Mouse (Mus musculus): ENCODE results near the gene BC017158. TPM values are rescaled to one million over a fixed set of nuclear protein-coding genes. Genes with fewer than 3 reads are reported as not detected.

BC017158 gene
- polyA plus RNA-seq, 1 experiment, result 29.4 TPM

GRCm38 (mm10) chr7:128297291-128297616 is 716 bp downstream of the BC017158 start:
- no peak for TF ChIP-seq CTCF (conservative IDR thresholded peaks at IDR 0.05; ENCODE audit: insufficient read depth, insufficient read length, low read depth, low read length)
- no peak for TF ChIP-seq POLR2A (IDR thresholded peaks at IDR 0.05; ENCODE audit: low read depth, low read length)
- Histone ChIP-seq H3K4me3 (ENCODE audit: insufficient read depth, low read depth, low read length) (peak overlapping the region; percentile 72), H3K27ac (ENCODE audit: insufficient read depth, low read depth, low read length) (peak overlapping the region; percentile 0; the same call in 1 of the 2 replicates), H3K27me3 (replicated peaks; ENCODE audit: control insufficient read depth, insufficient read depth, low read length) (no peaks in the 10 kb centered on the region), H3K4me1 (ENCODE audit: control insufficient read depth, insufficient read depth, low read length) (no peaks in the 10 kb centered on the region; the same call in 1 of the 2 replicates), H3K36me3 (ENCODE audit: control insufficient read depth, insufficient read depth, low read length) (no peaks in the 10 kb centered on the region)
- 23% methylated on average over 10 of the region's 10 CpGs for WGBS
- DNase-seq, result no peak

- Histone ChIP-seq H3K27ac (ENCODE audit: insufficient read depth, low read depth, low read length) (no peak overlapping the region), H3K4me3 (ENCODE audit: insufficient read depth, low read depth, low read length) (no peak overlapping the region), H3K4me1 (ENCODE audit: control insufficient read depth, insufficient read depth, low read length) (no peaks in the 10 kb centered on the region; the same call in 1 of the 2 replicates), H3K27me3 (replicated peaks; ENCODE audit: control insufficient read depth, insufficient read depth, low read length) (no peaks in the 10 kb centered on the region), H3K36me3 (ENCODE audit: control insufficient read depth, insufficient read depth, low read length) (no peaks in the 10 kb centered on the region)
- DNase-seq, result no peak
- WGBS, result 68% methylated on average over 3 of the region's 3 CpGs
- TF ChIP-seq CTCF (conservative IDR thresholded peaks at IDR 0.05; ENCODE audit: insufficient read depth, insufficient read length, low read depth, low read length), result no peak
- no peak for TF ChIP-seq POLR2A (IDR thresholded peaks at IDR 0.05; ENCODE audit: low read depth, low read length)
Observed at GRCm38 (mm10) chr7:128296514-128296913, 1.5 kb downstream of the BC017158 start.

- no peak overlapping the region for H3K4me3 ChIP-seq (ENCODE audit: insufficient read depth, low read depth, low read length)
- DNase-seq, result no peak
- 92% methylated on average over 10 of the region's 10 CpGs for WGBS
- no peak overlapping the region for H3K27ac ChIP-seq (ENCODE audit: insufficient read depth, low read depth, low read length)
- TF ChIP-seq POLR2A (IDR thresholded peaks at IDR 0.05; ENCODE audit: low read depth, low read length) (no peak), CTCF (conservative IDR thresholded peaks at IDR 0.05; ENCODE audit: insufficient read depth, insufficient read length, low read depth, low read length) (no peak)
- no peaks in the 10 kb centered on the region; the same call in 1 of the 2 replicates for H3K4me1 ChIP-seq (ENCODE audit: control insufficient read depth, insufficient read depth, low read length)
- no peaks in the 10 kb centered on the region; the same call in 1 of the 2 replicates for H3K36me3 ChIP-seq (ENCODE audit: control insufficient read depth, insufficient read depth, low read length)
- no peaks in the 10 kb centered on the region for H3K27me3 ChIP-seq (replicated peaks; ENCODE audit: control insufficient read depth, insufficient read depth, low read length)
Observed at GRCm38 (mm10) chr7:128294785-128295184, 3.2 kb downstream of the BC017158 start.

GRCm38 (mm10) chr7:128288923-128289544 is 8.9 kb downstream of the BC017158 start:
- Histone ChIP-seq H3K36me3 (ENCODE audit: control insufficient read depth, insufficient read depth, low read length) (no peaks in the 10 kb centered on the region; the same call in none of the 2 replicates), H3K4me1 (ENCODE audit: control insufficient read depth, insufficient read depth, low read length) (peaks cover 5% of the 10 kb centered on the region; the same call in 1 of the 2 replicates), H3K4me3 (ENCODE audit: insufficient read depth, low read depth, low read length) (no peak overlapping the region), H3K27ac (ENCODE audit: insufficient read depth, low read depth, low read length) (peak overlapping the region; percentile 39; the same call in 1 of the 2 replicates), H3K27me3 (replicated peaks; ENCODE audit: control insufficient read depth, insufficient read depth, low read length) (no peaks in the 10 kb centered on the region)
- peak; percentile 25 for DNase-seq
- TF ChIP-seq POLR2A (IDR thresholded peaks at IDR 0.05; ENCODE audit: low read depth, low read length), result no peak
- peak; percentile 53 for TF ChIP-seq CTCF (conservative IDR thresholded peaks at IDR 0.05; ENCODE audit: insufficient read depth, insufficient read length, low read depth, low read length)
- 28% methylated on average over 9 of the region's 9 CpGs for WGBS

GRCm38 (mm10) chr7:128285060-128285459 is 12.9 kb downstream of the BC017158 start:
- Histone ChIP-seq H3K4me3 (ENCODE audit: insufficient read depth, low read depth, low read length) (no peak overlapping the region), H3K36me3 (ENCODE audit: control insufficient read depth, insufficient read depth, low read length) (no peaks in the 10 kb centered on the region; the same call in 1 of the 2 replicates), H3K4me1 (ENCODE audit: control insufficient read depth, insufficient read depth, low read length) (peaks cover 5% of the 10 kb centered on the region; the same call in 1 of the 2 replicates), H3K27me3 (replicated peaks; ENCODE audit: control insufficient read depth, insufficient read depth, low read length) (no peaks in the 10 kb centered on the region), H3K27ac (ENCODE audit: insufficient read depth, low read depth, low read length) (no peak overlapping the region)
- 87% methylated on average over 8 of the region's 8 CpGs for WGBS
- no peak for TF ChIP-seq CTCF (conservative IDR thresholded peaks at IDR 0.05; ENCODE audit: insufficient read depth, insufficient read length, low read depth, low read length)
- no peak for TF ChIP-seq POLR2A (IDR thresholded peaks at IDR 0.05; ENCODE audit: low read depth, low read length)
- no peak for DNase-seq

GRCm38 (mm10) chr7:128284047-128284446 is 13.9 kb downstream of the BC017158 start:
- WGBS, result 67% methylated on average over 5 of the region's 5 CpGs
- Histone ChIP-seq H3K36me3 (ENCODE audit: control insufficient read depth, insufficient read depth, low read length) (no peaks in the 10 kb centered on the region; the same call in 1 of the 2 replicates), H3K4me3 (ENCODE audit: insufficient read depth, low read depth, low read length) (no peak overlapping the region), H3K27ac (ENCODE audit: insufficient read depth, low read depth, low read length) (no peak overlapping the region), H3K4me1 (ENCODE audit: control insufficient read depth, insufficient read depth, low read length) (peaks cover 4% of the 10 kb centered on the region; the same call in 1 of the 2 replicates), H3K27me3 (replicated peaks; ENCODE audit: control insufficient read depth, insufficient read depth, low read length) (no peaks in the 10 kb centered on the region)
- no peak for DNase-seq
- no peak for TF ChIP-seq POLR2A (IDR thresholded peaks at IDR 0.05; ENCODE audit: low read depth, low read length)
- TF ChIP-seq CTCF (conservative IDR thresholded peaks at IDR 0.05; ENCODE audit: insufficient read depth, insufficient read length, low read depth, low read length), result no peak

- 57% methylated on average over 7 of the region's 7 CpGs for WGBS
- Histone ChIP-seq H3K27me3 (replicated peaks; ENCODE audit: control insufficient read depth, insufficient read depth, low read length) (no peaks in the 10 kb centered on the region), H3K36me3 (ENCODE audit: control insufficient read depth, insufficient read depth, low read length) (no peaks in the 10 kb centered on the region; the same call in 1 of the 2 replicates), H3K27ac (ENCODE audit: insufficient read depth, low read depth, low read length) (no peak overlapping the region), H3K4me1 (ENCODE audit: control insufficient read depth, insufficient read depth, low read length) (no peaks in the 10 kb centered on the region), H3K4me3 (ENCODE audit: insufficient read depth, low read depth, low read length) (no peak overlapping the region)
- no peak for DNase-seq
- TF ChIP-seq CTCF (conservative IDR thresholded peaks at IDR 0.05; ENCODE audit: insufficient read depth, insufficient read length, low read depth, low read length) (no peak), POLR2A (IDR thresholded peaks at IDR 0.05; ENCODE audit: low read depth, low read length) (no peak)
Observed at GRCm38 (mm10) chr7:128282532-128283244, 15.3 kb downstream of the BC017158 start.

Data from kidney, adult 2 months (tissue).